Mouse (Mus musculus) hindbrain, embryonic 16.5 days (tissue): ENCODE results near the gene Rpl26. TPM values are rescaled to one million over a fixed set of nuclear protein-coding genes. Genes with fewer than 3 reads are reported as not detected.

ENCODE experiments used
- ATAC-seq: fragments of 200-750 bp; cut with Nextera tagmentation; 2 replicates; pipeline ENCODE4 v1.8.0; 2017; ENCODE audit warnings: moderate TSS enrichment, moderate library complexity
- H3K27ac ChIP-seq: fragments of 300-500 bp; sonication (generic); 2 replicates; pipeline ENCODE4 v1.5.1; 2014; ENCODE audit warnings: low read depth, mild to moderate bottlenecking, control low read depth, low read length, moderate library complexity
- H3K27me3 ChIP-seq: fragments of 300-500 bp; sonication (generic); replicated peaks from 2 replicates; pipeline ENCODE4 v1.6.1; 2014; ENCODE audit warnings: low read length; ENCODE audit not compliant: control insufficient read depth, insufficient read depth
- H3K36me3 ChIP-seq: fragments of 300-500 bp; sonication (generic); 2 replicates; pipeline ENCODE4 v1.6.1; 2014; ENCODE audit warnings: mild to moderate bottlenecking, low read length, moderate library complexity, mixed read lengths; ENCODE audit not compliant: control insufficient read depth, insufficient read depth
- H3K4me1 ChIP-seq: fragments of 300-500 bp; sonication (generic); 2 replicates; pipeline ENCODE4 v1.6.1; 2014; ENCODE audit warnings: low read depth, low read length; ENCODE audit not compliant: control insufficient read depth, insufficient read depth
- H3K4me2 ChIP-seq: fragments of 300-500 bp; sonication (generic); 2 replicates; pipeline ENCODE4 v1.6.1; 2014; ENCODE audit warnings: mild to moderate bottlenecking, low read length, control low read depth, moderate library complexity
- H3K4me3 ChIP-seq: fragments of 300-500 bp; sonication (generic); 2 replicates; pipeline ENCODE4 v1.5.1; 2014; ENCODE audit warnings: mild to moderate bottlenecking, low read length, control low read depth, moderate library complexity
- H3K9ac ChIP-seq: fragments of 300-500 bp; sonication (generic); 2 replicates; pipeline ENCODE4 v1.6.1; 2014; ENCODE audit warnings: low read depth, mild to moderate bottlenecking, control low read depth, low read length, moderate library complexity
- H3K9me3 ChIP-seq: fragments of 300-500 bp; sonication (generic); 2 replicates; pipeline ENCODE4 v1.6.1; 2014; ENCODE audit warnings: mild to moderate bottlenecking, low read length, moderate library complexity; ENCODE audit not compliant: control insufficient read depth
- WGBS: fragments of 180-500 bp; shearing (Covaris S2); extraction: QIAGEN DNeasy Blood & Tissue Kit; methylation state at CpG from one replicate; pipeline ENCODE4 v1.1.7; 2014; 5-methylcytosine and 5-hydroxymethylcytosine counted together
- polyA plus RNA-seq: library from polyadenylated mRNA; unstranded; fragments of >200 nt; fragmentation: Nextera tagmentation; extraction: Ambion mirVana; gene quantifications from 2 replicates; pipeline ENCODE4 v1.2.1, GENCODE M21; 2015

The Rpl26 gene
- polyA plus RNA-seq, 1 experiment from 2014 or later = 500 TPM

DNA sequence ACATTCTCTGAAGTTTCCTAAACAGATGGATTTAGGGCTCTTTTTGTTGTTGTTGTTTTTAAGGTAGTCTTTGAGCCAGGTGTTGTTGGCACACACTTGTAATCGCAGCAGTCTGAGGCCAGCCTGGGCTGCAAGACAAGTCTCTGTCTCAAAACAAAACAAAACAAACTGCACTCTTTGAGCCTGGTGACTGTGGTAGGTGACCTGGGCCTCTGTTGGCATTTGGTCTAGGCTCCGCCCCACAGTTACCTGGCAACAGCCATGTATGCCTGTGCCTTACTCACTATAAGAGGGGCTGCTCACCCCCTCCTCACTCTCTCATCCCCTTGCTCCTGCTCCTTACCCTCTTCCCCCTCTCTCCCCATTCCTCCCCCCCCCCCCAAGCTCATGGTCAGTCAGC lies 39.1 kb upstream of the Rpl26 start:
- Histone ChIP-seq H3K4me3 (no peak overlapping the region), H3K4me2 (no peak overlapping the region), H3K9me3 (no peaks in the 10 kb centered on the region), H3K27ac (no peak overlapping the region), H3K9ac (no peak overlapping the region), H3K27me3 (no peaks in the 10 kb centered on the region), H3K4me1 (no peaks in the 10 kb centered on the region), H3K36me3 (no peaks in the 10 kb centered on the region)
- no peak for ATAC-seq
- 62% methylated on average over 2 of the region's 2 CpGs for WGBS

DNA sequence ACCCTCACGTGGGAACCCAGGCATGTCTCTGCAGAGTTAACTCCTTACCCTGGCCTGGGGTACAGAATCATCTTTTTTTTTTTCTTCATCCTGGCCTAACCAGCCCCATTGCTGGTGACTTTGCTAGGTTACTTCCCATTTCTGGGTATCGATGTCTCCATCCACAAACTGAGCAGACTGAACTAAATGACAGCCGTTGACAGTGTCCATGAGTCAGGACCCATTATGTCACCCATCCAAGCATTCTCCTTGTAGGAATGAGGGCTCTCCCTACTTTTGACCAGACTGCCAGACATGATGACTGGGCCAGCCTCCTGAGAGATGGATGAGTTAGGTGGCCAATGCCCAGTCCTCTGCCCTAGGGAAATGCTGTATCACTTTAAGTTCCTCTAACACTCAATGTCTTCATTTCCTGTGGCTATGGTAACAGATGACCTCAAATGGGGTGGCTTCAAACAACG lies 37.7 kb upstream of the Rpl26 start:
- H3K9me3 ChIP-seq = no peaks in the 10 kb centered on the region
- 69% methylated on average over 4 of the region's 4 CpGs for WGBS
- no peak overlapping the region for H3K27ac ChIP-seq
- no peak overlapping the region for H3K9ac ChIP-seq
- no peaks in the 10 kb centered on the region for H3K27me3 ChIP-seq
- H3K36me3 ChIP-seq = no peaks in the 10 kb centered on the region
- no peak overlapping the region for H3K4me3 ChIP-seq
- no peak overlapping the region for H3K4me2 ChIP-seq
- no peaks in the 10 kb centered on the region for H3K4me1 ChIP-seq
- ATAC-seq = no peak

DNA sequence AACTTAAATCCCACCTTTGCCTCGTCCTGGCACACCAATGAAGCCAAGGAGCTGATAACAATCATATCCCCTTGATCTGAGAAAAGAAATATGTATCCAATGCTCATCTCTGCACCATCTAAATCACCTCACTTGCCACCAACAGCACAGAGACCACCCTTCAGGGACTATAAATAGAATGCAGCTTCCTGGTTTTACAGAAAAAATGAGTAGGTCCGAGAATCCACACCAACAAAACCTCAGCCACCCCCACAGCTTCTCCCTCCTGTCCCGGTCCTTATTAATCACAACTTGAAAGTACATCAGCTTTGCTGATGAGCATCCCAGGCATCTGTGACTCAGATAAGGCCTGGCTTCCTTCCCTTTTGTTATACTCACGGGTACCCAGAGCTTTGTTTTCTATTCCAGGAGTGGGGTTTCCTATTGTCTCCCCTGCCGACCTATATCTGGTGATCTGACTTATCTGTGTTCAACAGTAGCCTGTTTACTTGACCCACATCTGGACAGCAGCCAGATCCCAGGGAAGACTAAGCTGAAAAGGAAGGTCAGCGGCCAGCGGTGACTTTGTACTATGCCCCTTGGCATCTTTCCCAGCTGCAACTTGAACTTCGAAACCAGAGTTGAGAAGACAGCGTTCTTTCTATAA lies 36.7 kb upstream of the Rpl26 start:
- no peak overlapping the region for H3K4me3 ChIP-seq
- no peak for ATAC-seq
- no peak overlapping the region for H3K27ac ChIP-seq
- no peak overlapping the region for H3K4me2 ChIP-seq
- H3K9me3 ChIP-seq = no peaks in the 10 kb centered on the region
- H3K9ac ChIP-seq = no peak overlapping the region
- H3K36me3 ChIP-seq = no peaks in the 10 kb centered on the region
- H3K27me3 ChIP-seq = no peaks in the 10 kb centered on the region
- 57% methylated on average over 9 of the region's 9 CpGs for WGBS
- H3K4me1 ChIP-seq = no peaks in the 10 kb centered on the region

DNA sequence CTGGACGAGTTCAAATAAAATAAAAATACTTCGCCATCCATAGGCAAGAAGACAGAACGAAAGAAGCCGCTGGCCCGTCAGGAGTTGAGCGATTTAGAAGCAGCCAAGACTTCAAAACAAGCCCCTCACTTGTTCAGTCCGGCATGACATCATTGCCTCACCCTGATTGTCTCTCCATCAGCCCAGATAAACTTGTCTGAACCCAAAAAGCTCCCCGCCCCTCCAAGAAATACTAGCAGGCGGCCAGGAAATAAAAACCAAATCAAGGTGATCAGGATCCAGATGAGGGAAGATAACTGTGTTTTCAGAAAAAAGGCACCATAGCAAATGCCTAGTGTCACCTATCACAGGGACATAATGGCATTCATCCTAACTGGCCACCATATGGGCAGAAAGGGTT lies 30.1 kb upstream of the Rpl26 start:
- H3K27me3 ChIP-seq = no peaks in the 10 kb centered on the region

DNA sequence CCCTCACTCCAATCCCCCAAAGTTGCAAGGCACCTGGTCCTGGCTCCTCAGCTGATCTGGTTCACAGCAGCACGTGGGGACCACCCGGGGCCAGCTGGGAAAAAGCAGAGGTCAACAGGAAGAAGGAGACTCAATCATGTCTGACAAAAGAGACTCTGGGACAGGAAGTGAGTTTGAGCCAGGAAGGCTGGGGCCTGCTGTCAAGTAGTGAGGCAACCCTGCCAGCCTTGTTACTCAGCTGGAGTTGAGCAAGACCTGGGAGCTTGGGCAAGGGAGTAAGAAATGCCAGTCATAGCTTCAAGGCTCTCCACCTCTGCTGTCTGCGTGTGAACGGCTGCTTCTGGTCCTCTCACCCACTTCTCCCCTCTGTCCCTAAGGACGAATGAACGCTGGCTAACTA lies 29.6 kb upstream of the Rpl26 start, which contains the start of gene Ndel1:
TSS of gene Ndel1 (minus strand) at position 111 of the 400 bp plus-strand sequence.
- H3K9me3 ChIP-seq = no peaks in the 10 kb centered on the region
- H3K4me2 ChIP-seq = no peak within 1 kb of the TSS
- no peaks in the 10 kb centered on the region for H3K4me1 ChIP-seq
- no peaks in the 10 kb centered on the region for H3K36me3 ChIP-seq
- 63% methylated on average over 6 of the region's 6 CpGs for WGBS
- no peak for ATAC-seq
- no peaks in the 10 kb centered on the region for H3K27me3 ChIP-seq
- no peak within 1 kb of the TSS for H3K4me3 ChIP-seq
- H3K9ac ChIP-seq = no peak within 1 kb of the TSS
- H3K27ac ChIP-seq = no peak within 1 kb of the TSS

More for the DNA sequence above, 30.1 kb upstream of the Rpl26 start:
- H3K4me2 ChIP-seq = no peak overlapping the region
- H3K9ac ChIP-seq = no peak overlapping the region
- H3K27ac ChIP-seq = no peak overlapping the region
- H3K4me1 ChIP-seq = no peaks in the 10 kb centered on the region
- WGBS = 87% methylated on average over 9 of the region's 9 CpGs
- H3K9me3 ChIP-seq = no peaks in the 10 kb centered on the region
- H3K36me3 ChIP-seq = no peaks in the 10 kb centered on the region
- no peak overlapping the region for H3K4me3 ChIP-seq
- ATAC-seq = no peak

DNA sequence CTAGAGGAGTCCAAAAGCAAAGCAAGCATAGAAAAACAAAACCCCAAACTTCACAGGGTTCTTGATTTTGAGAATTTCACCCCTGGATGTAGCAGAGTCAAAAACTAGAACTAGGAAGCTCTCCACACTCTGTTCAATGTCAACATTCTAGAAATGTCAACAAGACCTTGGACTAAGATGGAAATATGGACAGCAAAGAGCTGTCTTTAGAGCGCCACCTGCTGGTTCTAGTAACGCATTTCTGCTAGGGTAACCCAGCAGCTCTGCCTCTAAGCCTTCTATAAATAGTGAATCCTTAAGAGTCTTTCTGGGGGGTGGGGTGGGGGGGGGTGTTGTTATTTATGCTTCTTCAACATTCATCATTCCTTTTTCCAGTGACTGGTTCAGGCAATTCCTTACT lies 26.5 kb upstream of the Rpl26 start:
- H3K4me2 ChIP-seq = no peak overlapping the region
- no peaks in the 10 kb centered on the region for H3K27me3 ChIP-seq
- no peak overlapping the region for H3K27ac ChIP-seq
- no peaks in the 10 kb centered on the region for H3K36me3 ChIP-seq
- H3K4me3 ChIP-seq = no peak overlapping the region
- 0% methylated on average over 2 of the region's 2 CpGs for WGBS
- no peaks in the 10 kb centered on the region for H3K4me1 ChIP-seq
- no peak for ATAC-seq
- H3K9ac ChIP-seq = no peak overlapping the region
- no peaks in the 10 kb centered on the region for H3K9me3 ChIP-seq

DNA sequence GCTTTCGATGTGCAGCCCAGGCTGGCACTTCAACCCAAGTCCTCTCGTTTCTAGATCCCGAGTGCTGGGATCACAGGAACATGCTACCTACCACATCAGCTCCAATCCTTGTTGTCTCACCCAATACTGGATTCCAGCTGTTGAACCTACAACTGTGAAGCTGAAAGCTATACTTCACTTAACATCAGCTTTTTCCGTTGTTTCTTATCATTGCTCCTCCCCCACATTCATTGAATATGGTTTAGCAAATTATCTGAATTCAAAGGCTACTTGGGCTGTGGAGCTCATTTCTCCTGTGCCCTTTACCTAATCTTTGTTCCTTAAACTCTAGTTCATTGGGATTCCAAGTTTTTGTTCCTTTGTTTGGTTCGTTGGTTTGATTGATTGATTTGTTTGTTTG lies 22.6 kb upstream of the Rpl26 start:
- no peak overlapping the region for H3K4me3 ChIP-seq
- 87% methylated on average over 5 of the region's 5 CpGs for WGBS
- no peaks in the 10 kb centered on the region for H3K4me1 ChIP-seq

DNA sequence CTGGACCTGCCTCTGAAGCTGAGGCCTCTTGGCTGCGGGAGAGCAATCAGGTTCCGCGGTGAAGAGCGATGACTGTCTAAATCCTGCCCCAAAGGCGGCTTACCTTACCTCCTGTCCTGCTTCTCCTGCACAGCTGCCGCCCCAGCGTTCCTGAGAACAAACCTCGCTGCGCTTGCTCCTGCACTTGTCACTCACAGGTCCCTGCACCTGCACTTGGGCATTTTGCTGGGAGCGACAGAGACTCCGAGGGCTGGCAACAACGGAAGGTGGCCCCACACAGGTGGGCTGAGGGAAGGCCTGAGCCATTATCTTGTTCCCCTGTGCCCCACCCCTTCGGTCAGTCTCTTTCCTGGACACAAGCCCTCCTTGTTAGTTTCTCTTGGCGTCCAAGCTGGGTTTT lies 19.3 kb upstream of the Rpl26 start:
- Histone ChIP-seq H3K4me1 (no peaks in the 10 kb centered on the region), H3K27ac (no peak overlapping the region), H3K36me3 (no peaks in the 10 kb centered on the region), H3K4me2 (no peak overlapping the region), H3K4me3 (no peak overlapping the region), H3K27me3 (no peaks in the 10 kb centered on the region), H3K9me3 (no peaks in the 10 kb centered on the region), H3K9ac (no peak overlapping the region)
- 21% methylated on average over 14 of the region's 14 CpGs for WGBS
- no peak for ATAC-seq

More for the DNA sequence above, 22.6 kb upstream of the Rpl26 start:
- H3K9me3 ChIP-seq = no peaks in the 10 kb centered on the region
- H3K27ac ChIP-seq = no peak overlapping the region
- H3K36me3 ChIP-seq = no peaks in the 10 kb centered on the region
- H3K9ac ChIP-seq = no peak overlapping the region
- H3K4me2 ChIP-seq = no peak overlapping the region
- ATAC-seq = no peak
- H3K27me3 ChIP-seq = no peaks in the 10 kb centered on the region

DNA sequence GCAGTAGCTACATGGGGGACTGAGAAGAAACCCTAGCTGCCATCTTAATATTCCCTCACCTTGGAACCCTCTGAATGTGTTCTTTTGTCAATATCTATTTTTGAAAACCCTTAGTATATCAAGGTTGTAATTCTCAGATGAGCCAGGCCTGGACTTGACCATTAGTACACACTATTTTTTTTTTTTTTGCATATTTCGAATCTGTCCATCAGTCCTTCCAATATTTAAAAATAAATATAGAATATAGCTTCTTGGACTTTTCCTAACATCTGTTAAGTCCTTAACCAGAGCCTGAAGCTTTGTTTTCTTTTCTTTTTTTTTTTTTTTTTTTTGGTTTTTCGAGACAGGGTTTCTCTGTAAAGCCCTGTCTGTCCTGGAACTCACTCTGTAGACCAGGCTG lies 17.5 kb upstream of the Rpl26 start:
- Histone ChIP-seq H3K27ac (no peak overlapping the region), H3K27me3 (no peaks in the 10 kb centered on the region), H3K9me3 (no peaks in the 10 kb centered on the region), H3K9ac (no peak overlapping the region), H3K36me3 (no peaks in the 10 kb centered on the region), H3K4me1 (no peaks in the 10 kb centered on the region), H3K4me3 (no peak overlapping the region), H3K4me2 (no peak overlapping the region)
- WGBS = 72% methylated on average over 2 of the region's 2 CpGs
- ATAC-seq = no peak
